Mouse (Mus musculus) embryonic fibroblast, embryonic 13.5 days (primary cell): ENCODE results near the gene Fbxo34. TPM values are rescaled to one million over a fixed set of nuclear protein-coding genes. Genes with fewer than 3 reads are reported as not detected.
"Not testable (repeated sequence)": the region's sequence is repeated elsewhere in the genome, so short reads cannot be mapped to it uniquely, and the experiment has no call there.

ENCODE experiments used
- H3K27ac ChIP-seq: 2 replicates; pipeline ENCODE4 v1.5.1; 2012; ENCODE audit warnings: low read length, control low read depth, inconsistent platforms; ENCODE audit not compliant: insufficient read depth
- H3K4me1 ChIP-seq: 2 replicates; pipeline ENCODE4 v1.6.1; 2011; ENCODE audit warnings: low read length; ENCODE audit not compliant: control insufficient read depth, insufficient read depth
- H3K4me3 ChIP-seq: 2 replicates; pipeline ENCODE4 v1.5.1; 2011; ENCODE audit warnings: mild to moderate bottlenecking, control low read depth, low read length; ENCODE audit not compliant: insufficient read depth
- CTCF ChIP-seq: IDR thresholded peaks from 2 replicates; pipeline ENCODE4 v1.5.1; 2011; ENCODE audit warnings: mild to moderate bottlenecking, control low read depth, low read length, moderate library complexity, borderline replicate concordance; ENCODE audit not compliant: insufficient read depth
- POLR2A ChIP-seq: IDR thresholded peaks from 2 replicates; pipeline ENCODE4 v1.6.1; 2011; ENCODE audit warnings: low read depth, mild to moderate bottlenecking, control low read depth, low read length, moderate library complexity
- polyA plus RNA-seq: library from polyadenylated mRNA; stranded (reverse); fragments of >200 nt; gene quantifications from 2 replicates; pipeline ENCODE4 v1.2.4, GENCODE M21; 2011; ENCODE audit warnings: low read depth; ENCODE audit not compliant: missing spikeins, insufficient read length

The Fbxo34 gene
- polyA plus RNA-seq, 1 experiment, result 19.4 TPM

- no peaks in the 10 kb centered on the region; the same call in 1 of the 2 replicates for H3K4me1 ChIP-seq
- TF ChIP-seq POLR2A, result no peak
- no peak for TF ChIP-seq CTCF
- no peak overlapping the region for H3K4me3 ChIP-seq
- H3K27ac ChIP-seq, result no peak overlapping the region
These were observed 77.6 kb downstream of the Fbxo34 start for GRCm38 (mm10) chr14:47527833-47528232.

GRCm38 (mm10) chr14:47528293-47528692 is 78.1 kb downstream of the Fbxo34 start:
- TF ChIP-seq POLR2A, result no peak
- no peak for TF ChIP-seq CTCF
- Histone ChIP-seq H3K27ac (no peak overlapping the region), H3K4me1 (peaks cover 3% of the 10 kb centered on the region; the same call in 1 of the 2 replicates), H3K4me3 (no peak overlapping the region)

GRCm38 (mm10) chr14:47529019-47529418 is 78.8 kb downstream of the Fbxo34 start:
- TF ChIP-seq POLR2A (no peak), CTCF (peak; percentile 74; the same call in 1 of the 2 replicates)
- Histone ChIP-seq H3K27ac (no peak overlapping the region), H3K4me1 (peaks cover 8% of the 10 kb centered on the region), H3K4me3 (no peak overlapping the region)

GRCm38 (mm10) chr14:47529592-47529991 is 79.4 kb downstream of the Fbxo34 start:
- H3K4me3 ChIP-seq, H3K27ac ChIP-seq: not testable (repeated sequence)
- peaks cover 14% of the 10 kb centered on the region for H3K4me1 ChIP-seq

GRCm38 (mm10) chr14:47532496-47532895 is 82.3 kb downstream of the Fbxo34 start:
- H3K4me3 ChIP-seq, result no peak overlapping the region
- no peak for TF ChIP-seq CTCF
- no peak for TF ChIP-seq POLR2A
- peak overlapping the region; percentile 81 for H3K27ac ChIP-seq
- peaks cover 14% of the 10 kb centered on the region for H3K4me1 ChIP-seq

- no peak for TF ChIP-seq CTCF
- H3K27ac ChIP-seq, result peak overlapping the region; percentile 81
- no peak overlapping the region for H3K4me3 ChIP-seq
These were observed 83.3 kb downstream of the Fbxo34 start for GRCm38 (mm10) chr14:47533365-47534175.

GRCm38 (mm10) chr14:47534176-47534525 is 83.9 kb downstream of the Fbxo34 start:
- H3K27ac ChIP-seq, result peak overlapping the region; percentile 55
- TF ChIP-seq POLR2A, result no peak
- no peak for TF ChIP-seq CTCF

More at GRCm38 (mm10) chr14:47533365-47534175, 83.3 kb downstream of the Fbxo34 start:
- peaks cover 14% of the 10 kb centered on the region for H3K4me1 ChIP-seq

GRCm38 (mm10) chr14:47535096-47535495 is 84.9 kb downstream of the Fbxo34 start:
- no peak overlapping the region for H3K4me3 ChIP-seq
- no peak overlapping the region for H3K27ac ChIP-seq
- TF ChIP-seq POLR2A, result no peak
- TF ChIP-seq CTCF, result no peak
- peaks cover 14% of the 10 kb centered on the region for H3K4me1 ChIP-seq

More at GRCm38 (mm10) chr14:47534176-47534525, 83.9 kb downstream of the Fbxo34 start:
- H3K4me3 ChIP-seq, result no peak overlapping the region
- peaks cover 14% of the 10 kb centered on the region for H3K4me1 ChIP-seq

- no peak overlapping the region for H3K27ac ChIP-seq
- no peak for TF ChIP-seq CTCF
- TF ChIP-seq POLR2A, result no peak
- no peak overlapping the region for H3K4me3 ChIP-seq
- no peaks in the 10 kb centered on the region for H3K4me1 ChIP-seq
These were observed 91.2 kb downstream of the Fbxo34 start for GRCm38 (mm10) chr14:47541325-47541948.

- no peak for TF ChIP-seq POLR2A
- TF ChIP-seq CTCF, result no peak
- Histone ChIP-seq H3K27ac (no peak overlapping the region), H3K4me3 (no peak overlapping the region), H3K4me1 (no peaks in the 10 kb centered on the region)
These were observed 92.1 kb downstream of the Fbxo34 start for GRCm38 (mm10) chr14:47542283-47542682.

GRCm38 (mm10) chr14:47544286-47544685 is 94.1 kb downstream of the Fbxo34 start:
- TF ChIP-seq CTCF (no peak), POLR2A (no peak)
- no peak overlapping the region for H3K4me3 ChIP-seq
- no peaks in the 10 kb centered on the region for H3K4me1 ChIP-seq
- H3K27ac ChIP-seq, result no peak overlapping the region
